ENCODE assay signal across 8 mouse cellular contexts in the genomic region with DNA sequence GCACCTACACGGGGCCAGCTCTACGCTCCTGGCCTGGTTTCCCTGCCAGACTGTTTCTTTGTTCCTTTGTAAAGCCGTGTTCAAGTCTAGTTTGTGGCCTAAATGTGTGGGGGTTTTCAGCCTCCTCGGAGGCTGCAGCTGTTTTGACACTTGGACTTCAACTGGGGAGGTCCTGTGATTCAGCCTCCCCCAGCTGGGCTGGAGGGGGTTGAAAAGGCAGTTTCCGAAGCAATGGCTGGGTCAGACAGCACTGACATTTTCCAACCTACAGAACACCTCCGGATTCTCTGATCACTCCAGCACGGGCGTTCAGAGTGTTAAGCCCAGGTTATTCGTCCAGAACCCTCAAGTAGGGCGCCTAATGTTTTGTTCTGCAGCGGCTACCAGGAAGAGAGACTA. TPM values are rescaled to one million over a fixed set of nuclear protein-coding genes. Genes with fewer than 3 reads are reported as not detected.
A peak's percentile ranks its signal among the peaks of the same experiment; 100 is the strongest.
DNase-seq lines count a peak whose midpoint lies in the region; ATAC-seq and TF ChIP-seq lines count a peak whose summit lies in the region.

No protein-coding gene starts in this region.

- H3K4me2 ChIP-seq in kidney, embryonic 15.5 days = peak overlapping the region; percentile 86
- H3K4me2 ChIP-seq in forebrain, postnatal 0 days (ENCODE audit: low read depth) = peak overlapping the region; percentile 67
- peak overlapping the region; percentile 91 for H3K4me2 ChIP-seq in liver, embryonic 13.5 days

- peak overlapping the region; percentile 84 for H3K4me3 ChIP-seq in kidney, embryonic 15.5 days (replicated peaks)
- peak overlapping the region; percentile 94 for H3K4me3 ChIP-seq in forebrain, postnatal 0 days (ENCODE audit: low read depth, low read length)
- peak overlapping the region; percentile 83 for H3K4me3 ChIP-seq in liver, embryonic 13.5 days (replicated peaks)

- H3K27me3 ChIP-seq in kidney, embryonic 15.5 days = 0 out of 2 replicates have a peak, but pooled peaks cover 3% of the 10 kb centered on the region
- H3K27me3 ChIP-seq in forebrain, postnatal 0 days (ENCODE audit: insufficient read depth, low read length) = no peaks in the 10 kb centered on the region
- peaks cover 45% of the 10 kb centered on the region for H3K27me3 ChIP-seq in liver, embryonic 13.5 days

- TF ChIP-seq CTCF in forebrain, postnatal 0 days (IDR thresholded peaks at IDR 0.05; ENCODE audit: low read depth) = no peak

- under 1% methylated on average over 11 of the region's 11 CpGs for WGBS in kidney, embryonic 15.5 days
- 3% methylated on average over 11 of the region's 11 CpGs for WGBS in forebrain, postnatal 0 days
- WGBS in liver, embryonic 13.5 days (ENCODE audit: insufficient replicate concordance) = 1% methylated on average over 11 of the region's 11 CpGs

- H3K4me1 ChIP-seq in kidney, embryonic 15.5 days = peaks cover 17% of the 10 kb centered on the region
- H3K4me1 ChIP-seq in forebrain, postnatal 0 days (ENCODE audit: insufficient read depth) = 0 out of 2 replicates have a peak, but pooled peaks cover 7% of the 10 kb centered on the region
- peaks cover 32% of the 10 kb centered on the region for H3K4me1 ChIP-seq in liver, embryonic 13.5 days (replicated peaks)

- ATAC-seq in kidney, embryonic 15.5 days (replicated peaks; ENCODE audit: low FRiP score) = no peak
- no peak for ATAC-seq in forebrain, postnatal 0 days
- ATAC-seq in liver, embryonic 13.5 days (ENCODE audit: low read depth) = no peak

- peak overlapping the region; percentile 99 for H3K27ac ChIP-seq in kidney, embryonic 15.5 days
- peak overlapping the region; percentile 97 for H3K27ac ChIP-seq in forebrain, postnatal 0 days (ENCODE audit: low read depth, low read length)
- peak overlapping the region; percentile 84 for H3K27ac ChIP-seq in liver, embryonic 13.5 days

- no peaks in the 10 kb centered on the region for H3K36me3 ChIP-seq in kidney, embryonic 15.5 days
- no peaks in the 10 kb centered on the region for H3K36me3 ChIP-seq in forebrain, postnatal 0 days (ENCODE audit: insufficient read depth)
- H3K36me3 ChIP-seq in liver, embryonic 13.5 days = no peaks in the 10 kb centered on the region

- no peaks in the 10 kb centered on the region for H3K9me3 ChIP-seq in kidney, embryonic 15.5 days (replicated peaks)
- no peaks in the 10 kb centered on the region for H3K9me3 ChIP-seq in forebrain, postnatal 0 days (ENCODE audit: low read length)
- no peaks in the 10 kb centered on the region for H3K9me3 ChIP-seq in liver, embryonic 13.5 days (replicated peaks)

- peak overlapping the region; percentile 98 for H3K9ac ChIP-seq in kidney, embryonic 15.5 days
- H3K9ac ChIP-seq in forebrain, postnatal 0 days = peak overlapping the region; percentile 99
- H3K9ac ChIP-seq in liver, embryonic 13.5 days = peak overlapping the region; percentile 91

- no peak for DNase-seq in kidney, adult 8-10 months
- peak; percentile 60 for DNase-seq in ZHBTc4 (ENCODE audit: low read depth, low spot score)
- peak; percentile 71 for DNase-seq in forebrain, postnatal 0 days
- no peak for DNase-seq in liver, embryonic 13.5 days
- DNase-seq in urinary bladder, adult 2 months (ENCODE audit: low spot score) = no peak
- no peak for DNase-seq in urinary bladder, adult 18-20 months (ENCODE audit: low spot score in 2 of 2)
- DNase-seq in thymus, postnatal 4 days = no peak

RNA-seq across cellular contexts. Expression of a gene that starts 0.6 kb away (rescaled TPM):
- polyA plus RNA-seq in kidney, embryonic 15.5 days (2015; fragmentation: Nextera tagmentation; extraction: Ambion mirVana) = 205 and 229 TPM in 2 replicates
- 164 and 184 TPM in 2 replicates for total RNA-seq in forebrain, postnatal 0 days (2014; rRNA removed)
- polyA plus RNA-seq in forebrain, postnatal 0 days (2015; fragmentation: Nextera tagmentation; extraction: Ambion mirVana) = 256 and 334 TPM in 2 replicates
- polyA plus RNA-seq in liver, embryonic 13.5 days (2015; fragmentation: Nextera tagmentation; extraction: Ambion mirVana) = 103 and 115 TPM in 2 replicates
- 115 and 131 TPM in 2 replicates for polyA plus RNA-seq in urinary bladder, adult 2 months (2012; rRNA removed)

RNA-seq across cellular contexts. Expression of a gene that starts 4.1 kb away (rescaled TPM):
- polyA plus RNA-seq in kidney, embryonic 15.5 days (2015; fragmentation: Nextera tagmentation; extraction: Ambion mirVana) = 29.0 and 35.9 TPM in 2 replicates
- total RNA-seq in forebrain, postnatal 0 days (2014; rRNA removed) = 92.2 and 94.7 TPM in 2 replicates
- 17.4 and 21.4 TPM in 2 replicates for polyA plus RNA-seq in forebrain, postnatal 0 days (2015; fragmentation: Nextera tagmentation; extraction: Ambion mirVana)
- 4.6 and 7.6 TPM in 2 replicates for polyA plus RNA-seq in liver, embryonic 13.5 days (2015; fragmentation: Nextera tagmentation; extraction: Ambion mirVana)
- polyA plus RNA-seq in urinary bladder, adult 2 months (2012; rRNA removed) = 25.3 TPM in 2 replicates

RNA-seq across cellular contexts. Expression of a gene that starts 21.1 kb away (rescaled TPM):
- polyA plus RNA-seq in kidney, embryonic 15.5 days (2015; fragmentation: Nextera tagmentation; extraction: Ambion mirVana) = 0.26 TPM in 1 of 2 replicates, not detected in the other
- not detected in 2 replicates for total RNA-seq in forebrain, postnatal 0 days (2014; rRNA removed)
- 0.06 and 0.21 TPM in 2 replicates for polyA plus RNA-seq in forebrain, postnatal 0 days (2015; fragmentation: Nextera tagmentation; extraction: Ambion mirVana)
- polyA plus RNA-seq in liver, embryonic 13.5 days (2015; fragmentation: Nextera tagmentation; extraction: Ambion mirVana) = not detected in 2 replicates
- polyA plus RNA-seq in urinary bladder, adult 2 months (2012; rRNA removed) = 0.32 and 0.34 TPM in 2 replicates

Comparison
In these comparisons a context has a peak if more than half of its experiments do, and no peak if none do; other contexts are left out.
1. DNase-seq: peak in ZHBTc4 (single experiment) and forebrain, postnatal 0 days (single experiment); none in kidney, adult 8-10 months (0 of 2), liver, embryonic 13.5 days (single experiment), urinary bladder, adult 2 months (single experiment), urinary bladder, adult 18-20 months (0 of 2) and thymus, postnatal 4 days (single experiment).
2. Peak in every context shown above with its lines, with median percentiles within 50 percentile points of each other: H3K27ac ChIP-seq, H3K4me2 ChIP-seq, H3K4me3 ChIP-seq and H3K9ac ChIP-seq.